Mouse (Mus musculus) heart, postnatal 10 days (tissue): ENCODE data around the gene Naga. TPM values are rescaled to one million over a fixed set of nuclear protein-coding genes. Genes with fewer than 3 reads are reported as not detected.

Experiments
- DNase-seq, 2 experiments: peaks; one replicate each; pipeline ENCODE4 v3.0.0; 2021
- intact Hi-C: fragments of 180-260 bp; cut with DNase I; formaldehyde crosslinking; loops from one replicate; pipeline ENCODE4 v1.15.1; 2025
- total RNA-seq, 2 experiments: library from RNA; stranded (reverse); gene quantifications; 2 replicates each; pipeline ENCODE4 v1.2.3; 2021

Gene Naga
- total RNA-seq, 2 experiments from 2014 or later: 46.3 to 47.5 TPM

- intact Hi-C loops: no loop called here
- peak in 1 of 2 experiments; percentile 47 for DNase-seq
Observed at GRCm38 (mm10) chr15:82358431-82359260, 19.9 kb upstream of the Naga start.

- intact Hi-C loops: loop anchor here (1.0 to 5.0 kb wide), 3 partner anchors 22 to 82 kb away; partner anchors contain the start of gene Sept3
- peak; percentile 98 for DNase-seq
Observed at GRCm38 (mm10) chr15:82354126-82354945, 15.6 kb upstream of the Naga start, which contains the start of gene Ndufa6. Gene Ndufa6, minus strand, starts transcription at chr15:82354322.

GRCm38 (mm10) chr15:82353745-82354113 lies 15.0 kb upstream of the Naga start:
- intact Hi-C loops: loop anchor here (1.0 to 5.0 kb wide), 3 partner anchors 23 to 81 kb away; partner anchors contain the start of gene Sept3
- no peak for DNase-seq

- intact Hi-C loops: loop anchor here (5.0 kb wide), 1 partner anchor 81 kb away; the partner anchor contains the start of gene Sept3
- peak in 1 of 2 experiments; percentile 53 for DNase-seq
Observed at GRCm38 (mm10) chr15:82353078-82353744, 14.5 kb upstream of the Naga start.

- no peak for DNase-seq
- intact Hi-C loops: loop anchor here (5.0 kb wide), 1 partner anchor 79 kb away; the partner anchor contains the start of gene Sept3
Observed at GRCm38 (mm10) chr15:82351480-82351879, 12.8 kb upstream of the Naga start.

GRCm38 (mm10) chr15:82350349-82350748 lies 11.6 kb upstream of the Naga start:
- intact Hi-C loops: loop anchor here (5.0 kb wide), 1 partner anchor 78 kb away; the partner anchor contains the start of gene Sept3
- DNase-seq: no peak

GRCm38 (mm10) chr15:82348999-82349341 lies 10.2 kb upstream of the Naga start:
- no peak for DNase-seq
- intact Hi-C loops: no loop called here

- DNase-seq: no peak
- intact Hi-C loops: no loop called here
Observed at GRCm38 (mm10) chr15:82348258-82348998, 9.7 kb upstream of the Naga start.

- no peak for DNase-seq
- intact Hi-C loops: no loop called here
Observed at GRCm38 (mm10) chr15:82347852-82348251, 9.1 kb upstream of the Naga start.

GRCm38 (mm10) chr15:82347303-82347676 lies 8.6 kb upstream of the Naga start:
- no peak for DNase-seq
- intact Hi-C loops: no loop called here

GRCm38 (mm10) chr15:82346580-82347302 lies 8.0 kb upstream of the Naga start:
- intact Hi-C loops: no loop called here
- peak in 1 of 2 experiments; percentile 24 for DNase-seq

GRCm38 (mm10) chr15:82345820-82346470 lies 7.2 kb upstream of the Naga start:
- DNase-seq: peak; percentile 99
- intact Hi-C loops: no loop called here

GRCm38 (mm10) chr15:82344971-82345370 lies 6.2 kb upstream of the Naga start:
- intact Hi-C loops: no loop called here
- no peak for DNase-seq

- intact Hi-C loops: no loop called here
- no peak for DNase-seq
Observed at GRCm38 (mm10) chr15:82343368-82344287, 4.9 kb upstream of the Naga start.

GRCm38 (mm10) chr15:82342543-82342935 lies 3.8 kb upstream of the Naga start:
- DNase-seq: no peak
- intact Hi-C loops: no loop called here

- intact Hi-C loops: no loop called here
- DNase-seq: peak in 1 of 2 experiments; percentile 23
Observed at GRCm38 (mm10) chr15:82341675-82342542, 3.2 kb upstream of the Naga start.

- peak; percentile 73 to 75 for DNase-seq
- intact Hi-C loops: no loop called here
Observed at GRCm38 (mm10) chr15:82341036-82341501, 2.3 kb upstream of the Naga start.
